Mouse (Mus musculus): ENCODE results near the gene Glod4.

GRCm38 (mm10) chr11:76081048-76081640, 162.4 kb downstream of the Glod4 start:
- TF ChIP-seq CTCF (IDR thresholded peaks at IDR 0.05; ENCODE audit: extremely low read depth, insufficient read depth, insufficient read length, insufficient replicate concordance) (no peak), POLR2A (IDR thresholded peaks at IDR 0.05; ENCODE audit: low read depth, low read length) (no peak)

All from spleen, adult 2 months (tissue).